Mouse (Mus musculus): ENCODE data around the gene Gart.

DNA sequence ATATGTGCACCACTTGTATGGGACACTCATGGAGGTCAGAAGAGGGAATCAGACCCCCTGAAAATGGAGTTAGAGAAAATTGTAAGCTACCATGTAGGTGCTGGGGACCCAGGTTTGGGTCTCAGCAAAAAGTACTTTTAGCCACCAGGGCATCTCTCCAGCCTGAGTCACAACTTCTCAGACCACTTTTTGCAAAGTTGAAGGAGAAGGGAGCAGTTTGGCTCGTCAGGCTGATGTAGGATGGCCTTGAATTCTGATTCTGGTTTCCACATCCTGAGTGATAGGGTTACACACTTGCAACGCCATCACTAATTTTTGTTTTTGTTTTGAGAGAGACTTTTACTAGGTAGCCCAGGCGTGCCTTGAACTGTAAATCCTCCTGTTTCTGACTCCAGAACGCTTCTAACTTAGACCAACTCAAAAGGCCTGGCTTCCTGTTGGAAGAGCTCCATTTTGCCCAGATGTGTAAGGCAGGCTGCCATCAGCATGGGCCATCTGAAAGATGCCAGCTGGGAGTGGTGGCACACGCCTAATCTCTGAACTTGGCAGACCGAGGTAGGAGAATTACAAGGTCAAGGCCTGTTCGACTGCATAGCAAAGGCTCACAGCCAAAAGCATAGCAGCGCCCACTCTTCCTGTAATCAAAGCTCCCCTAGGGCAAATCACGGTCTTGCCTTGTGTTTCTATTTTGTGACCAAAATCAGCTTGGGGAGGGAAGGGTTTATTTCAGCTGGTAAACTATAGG, 37.1 kb downstream of the Gart start:
- TF ChIP-seq CTCF (IDR thresholded peaks at IDR 0.05; ENCODE audit: extremely low read depth, insufficient read depth, insufficient read length, insufficient replicate concordance): no peak
- TF ChIP-seq POLR2A (IDR thresholded peaks at IDR 0.05; ENCODE audit: low read depth, low read length): no peak
